Mouse (Mus musculus): ENCODE data around the gene Otulinl. TPM values are rescaled to one million over a fixed set of nuclear protein-coding genes. Genes with fewer than 3 reads are reported as not detected.

Gene Otulinl
- total and polyA plus RNA-seq, 3 experiments = 0.84 to 2.5 (median 1.7) TPM

DNA sequence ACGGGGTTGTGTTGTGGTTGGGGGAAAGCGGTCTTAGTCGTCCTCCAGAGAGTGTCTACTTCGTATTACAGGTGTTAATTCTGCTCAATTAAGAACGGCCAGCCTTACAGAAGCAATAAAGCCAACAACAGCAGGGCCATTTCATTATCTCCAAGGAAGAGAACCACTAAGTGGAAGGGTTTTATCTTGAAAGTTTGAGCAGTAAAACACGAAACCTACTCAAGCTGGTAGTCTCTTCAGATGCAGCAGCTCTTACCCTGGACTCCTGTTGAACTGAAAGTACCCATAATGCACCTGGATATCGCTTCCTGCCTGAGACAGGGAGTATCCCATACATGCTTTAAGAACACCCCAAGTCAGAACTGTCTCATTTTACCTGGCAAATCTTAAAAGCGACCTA is 10.7 kb downstream of the Otulinl start:
- dilution Hi-C loops (cut with MboI; ENCODE audit: extremely low pct_ligation_motif_present, extremely low pct_unique_long_range_greater_than_20kb, low sequenced_read_pairs) = no loop called here

GRCm38 (mm10) chr15:27669931-27670411 is 11.4 kb downstream of the Otulinl start:
- no peak for DNase-seq (ENCODE audit: extremely low read depth)
- Histone ChIP-seq H3K9me3 (replicated peaks; ENCODE audit: low read length) (no peaks in the 10 kb centered on the region), H3K9ac (ENCODE audit: insufficient read depth, low read depth) (no peak overlapping the region), H3K79me2 (replicated peaks; ENCODE audit: control insufficient read depth, extremely low read depth, insufficient read depth, poor library complexity, severe bottlenecking) (no peaks in the 10 kb centered on the region), H3K27me3 (replicated peaks) (no peaks in the 10 kb centered on the region), H3K4me2 (ENCODE audit: insufficient read depth, low read depth, poor library complexity, severe bottlenecking) (no peak overlapping the region), H3K4me1 (ENCODE audit: control insufficient read depth in 1 of 2, insufficient read depth in 2 of 2) (peaks cover 17 to 62% of the 10 kb centered on the region in 2 experiments), H3K27ac (ENCODE audit: insufficient read depth, low read depth) (no peak overlapping the region), H3K36me3 (replicated peaks in 1 of 2; ENCODE audit: control insufficient read depth in 1 of 2, insufficient read depth in 1 of 2, low read length in 1 of 2) (no peaks in the 10 kb centered on the region), H3K4me3 (replicated peaks in 1 of 3; ENCODE audit: low read depth in 2 of 3, low read length in 2 of 3, poor library complexity in 1 of 3) (no peak overlapping the region)
- in situ Hi-C loops (cut with MboI; ENCODE audit: low pct_ligation_motif_present, low pct_unique_long_range_greater_than_20kb, low sequenced_read_pairs) (no loop called here), dilution Hi-C loops (cut with MboI; ENCODE audit: extremely low pct_ligation_motif_present, extremely low pct_unique_long_range_greater_than_20kb, low sequenced_read_pairs) (no loop called here)
- no peak for TF ChIP-seq JUN (IDR thresholded peaks at IDR 0.05; ENCODE audit: insufficient read depth, low read depth, low read length)
- TF ChIP-seq MEF2A (IDR thresholded peaks at IDR 0.05; ENCODE audit: borderline replicate concordance, low read depth, low read length) = no peak
- TF ChIP-seq KAT2A (IDR thresholded peaks at IDR 0.05; ENCODE audit: insufficient replicate concordance, low read length) = no peak
- no peak for TF ChIP-seq ELF1 (IDR thresholded peaks at IDR 0.05; ENCODE audit: low read depth, low read length)
- no peak for TF ChIP-seq BHLHE40 (IDR thresholded peaks at IDR 0.05; ENCODE audit: low read depth, low read length)
- no peak for TF ChIP-seq JUND (conservative IDR thresholded peaks at IDR 0.05; ENCODE audit: low read depth, low read length)
- no peak for TF ChIP-seq HCFC1 (IDR thresholded peaks at IDR 0.05; ENCODE audit: low read depth, low read length)
- no peak for TF ChIP-seq RAD21 (IDR thresholded peaks at IDR 0.05; ENCODE audit: low read depth, low read length)
- no peak for TF ChIP-seq CTCF (conservative IDR thresholded peaks at IDR 0.05 in 1 of 2, IDR thresholded peaks at IDR 0.05 in 1 of 2; ENCODE audit: low read depth in 2 of 2, low read length in 2 of 2)
- no peak for TF ChIP-seq IRF4 (IDR thresholded peaks at IDR 0.05; ENCODE audit: low read depth, low read length)
- no peak for TF ChIP-seq GABPA (IDR thresholded peaks at IDR 0.05; ENCODE audit: insufficient replicate concordance, low read depth, low read length)

More for the DNA sequence above, 10.7 kb downstream of the Otulinl start:
- H3K27ac ChIP-seq (ENCODE audit: insufficient read depth, low read depth) = no peak overlapping the region
- H3K9me3 ChIP-seq (replicated peaks; ENCODE audit: low read length) = no peaks in the 10 kb centered on the region
- no peaks in the 10 kb centered on the region for H3K27me3 ChIP-seq (replicated peaks)
- in situ Hi-C loops (cut with MboI; ENCODE audit: low pct_ligation_motif_present, low pct_unique_long_range_greater_than_20kb, low sequenced_read_pairs) = no loop called here
- no peaks in the 10 kb centered on the region for H3K36me3 ChIP-seq (replicated peaks in 1 of 2; ENCODE audit: control insufficient read depth in 1 of 2, insufficient read depth in 1 of 2, low read length in 1 of 2)
- no peak overlapping the region for H3K4me3 ChIP-seq (replicated peaks in 1 of 3; ENCODE audit: low read depth in 2 of 3, low read length in 2 of 3, poor library complexity in 1 of 3)
- H3K4me1 ChIP-seq (ENCODE audit: control insufficient read depth in 1 of 2, insufficient read depth in 2 of 2) = peaks cover 18 to 61% of the 10 kb centered on the region in 2 experiments
- no peaks in the 10 kb centered on the region for H3K79me2 ChIP-seq (replicated peaks; ENCODE audit: control insufficient read depth, extremely low read depth, insufficient read depth, poor library complexity, severe bottlenecking)
- no peak for DNase-seq (ENCODE audit: extremely low read depth)
- TF ChIP-seq MAFK (IDR thresholded peaks at IDR 0.05; ENCODE audit: insufficient replicate concordance, low read length) (no peak), PAX5 (IDR thresholded peaks at IDR 0.05; ENCODE audit: low read length) (no peak), MEF2A (IDR thresholded peaks at IDR 0.05; ENCODE audit: borderline replicate concordance, low read depth, low read length) (no peak), ELF1 (IDR thresholded peaks at IDR 0.05; ENCODE audit: low read depth, low read length) (no peak), GABPA (IDR thresholded peaks at IDR 0.05; ENCODE audit: insufficient replicate concordance, low read depth, low read length) (no peak), CHD1 (IDR thresholded peaks at IDR 0.05; ENCODE audit: low read depth, low read length) (no peak), POLR2A (IDR thresholded peaks at IDR 0.05; ENCODE audit: low read depth, low read length) (no peak), ZKSCAN1 (IDR thresholded peaks at IDR 0.05; ENCODE audit: borderline replicate concordance, low read depth, low read length) (no peak), JUN (IDR thresholded peaks at IDR 0.05; ENCODE audit: insufficient read depth, low read depth, low read length) (no peak), CTCF (conservative IDR thresholded peaks at IDR 0.05 in 1 of 2, IDR thresholded peaks at IDR 0.05 in 1 of 2; ENCODE audit: low read depth in 2 of 2, low read length in 2 of 2) (no peak), E2F4 (IDR thresholded peaks at IDR 0.05; ENCODE audit: insufficient replicate concordance, low read depth, low read length) (no peak), ZMIZ1 (IDR thresholded peaks at IDR 0.05; ENCODE audit: low read depth, low read length) (no peak)
- no peak overlapping the region for H3K9ac ChIP-seq (ENCODE audit: insufficient read depth, low read depth)
- H3K4me2 ChIP-seq (ENCODE audit: insufficient read depth, low read depth, poor library complexity, severe bottlenecking) = no peak overlapping the region
